Mouse (Mus musculus): ENCODE results near the gene Maml1. TPM values are rescaled to one million over a fixed set of nuclear protein-coding genes. Genes with fewer than 3 reads are reported as not detected.

Gene Maml1
- total RNA-seq, 2 experiments from 2014 or later = 34.4 to 36.7 TPM

Small RNA genes lying within 50 kb of the gene (microRNA-seq; reads per million reads assigned to microRNA genes)
- gene Mir6919 = not detected

Other genes starting within 250 kb of the Maml1 start
- 100 to 1,000 TPM; 108 to 120 TPM for gene Tbc1d9b, start 160.9 kb downstream of the Maml1 start, total RNA-seq (2021)
- 10 to 100 TPM; 24.8 to 26.2 TPM for gene Mrnip, start 117.9 kb downstream of the Maml1 start, total RNA-seq (2021)
- 100 to 1,000 TPM; 502 to 551 TPM for gene Sqstm1, start 81.5 kb downstream of the Maml1 start, total RNA-seq (2021)
- 100 to 1,000 TPM; 159 to 178 TPM for gene Mgat4b, start 81.4 kb downstream of the Maml1 start, total RNA-seq (2021)
- 1 to 10 TPM; 4.4 to 6.0 TPM for gene Ltc4s, start 53.7 kb downstream of the Maml1 start, total RNA-seq (2021)
- 100 to 1,000 TPM; 444 to 454 TPM for gene Canx, start 33.4 kb upstream of the Maml1 start, total RNA-seq (2021)
- not detected for gene Cby3, start 62.2 kb upstream of the Maml1 start, total RNA-seq (2021)
- 100 to 1,000 TPM; 380 to 474 TPM for gene Hnrnph1, start 84.7 kb upstream of the Maml1 start, total RNA-seq (2021)
- gene Rufy1, start 138.8 kb upstream of the Maml1 start, total RNA-seq (2021) = 10 to 100 TPM; 32.8 to 34.2 TPM

Measured in adrenal gland, postnatal 4 days (tissue).